ENCODE assay signal across 19 mouse cellular contexts in the genomic region with DNA sequence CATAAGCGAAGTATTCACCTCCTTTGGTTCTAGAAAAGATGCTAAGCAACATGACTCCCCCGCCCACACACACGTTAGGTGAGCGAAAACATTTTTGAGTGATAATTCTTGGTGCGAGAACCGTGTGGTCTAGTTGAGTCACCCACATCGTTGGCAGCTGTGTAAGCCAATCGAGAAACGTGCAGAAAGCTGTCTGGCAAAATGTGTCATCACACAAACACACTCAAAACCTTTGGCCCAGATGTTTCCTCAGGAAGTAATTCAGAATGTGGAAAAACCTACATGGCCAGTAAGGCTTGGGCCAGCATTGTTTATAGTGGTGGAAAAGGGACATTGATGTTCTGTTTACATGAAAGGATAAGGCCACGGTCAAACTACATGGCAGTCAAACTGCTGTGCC. TPM values are rescaled to one million over a fixed set of nuclear protein-coding genes. Genes with fewer than 3 reads are reported as not detected.
DNase-seq lines count a peak whose midpoint lies in the region; ATAC-seq lines count a peak whose summit lies in the region.
"Had no signal": no experiment of that assay in that cellular context is flagged by ENCODE, and none has a peak within 500 bp of the region (broad histone marks: within the 10 kb centered on the region; RNA-seq: fewer than 3 reads in every experiment).

No protein-coding gene starts in this region.

- 55% methylated on average over 10 of the region's 10 CpGs for WGBS in heart, embryonic 12.5 days
- 36% methylated on average over 10 of the region's 10 CpGs for WGBS in macrophage (ENCODE audit: missing documents)

- H3K79me2 ChIP-seq in macrophage (ENCODE audit: inconsistent target) = no peaks in the 10 kb centered on the region

- no peak overlapping the region for H3K4me3 ChIP-seq in heart, embryonic 12.5 days
- H3K4me3 ChIP-seq in macrophage (ENCODE audit: inconsistent target) = no peak overlapping the region
- H3K4me3 ChIP-seq: embryonic facial prominence, embryonic 10.5 days; midbrain, embryonic 10.5 days had no signal

- no peaks in the 10 kb centered on the region for H3K9me3 ChIP-seq in heart, embryonic 12.5 days (replicated peaks)
- H3K9me3 ChIP-seq: embryonic facial prominence, embryonic 10.5 days; midbrain, embryonic 10.5 days had no signal

- H3K27ac ChIP-seq in heart, embryonic 12.5 days (ENCODE audit: poor library complexity, severe bottlenecking) = no peak overlapping the region
- peak overlapping the region; percentile 8; the same call in 1 of the 2 replicates for H3K27ac ChIP-seq in macrophage
- H3K27ac ChIP-seq: embryonic facial prominence, embryonic 10.5 days; liver, embryonic 14.5 days; midbrain, embryonic 10.5 days had no signal

- H3K4me2 ChIP-seq in heart, embryonic 12.5 days = no peak overlapping the region

- H3K4me1 ChIP-seq in heart, embryonic 12.5 days (replicated peaks) = peaks cover 12% of the 10 kb centered on the region

- no peak overlapping the region for H3K9ac ChIP-seq in heart, embryonic 12.5 days
- H3K9ac ChIP-seq: liver, embryonic 14.5 days had no signal

- no peaks in the 10 kb centered on the region for H3K36me3 ChIP-seq in heart, embryonic 12.5 days
- H3K36me3 ChIP-seq in macrophage (ENCODE audit: inconsistent target) = no peaks in the 10 kb centered on the region
- H3K36me3 ChIP-seq: embryonic facial prominence, embryonic 10.5 days; midbrain, embryonic 10.5 days had no signal

- H3K27me3 ChIP-seq in heart, embryonic 12.5 days (replicated peaks) = no peaks in the 10 kb centered on the region

- ATAC-seq in heart, embryonic 12.5 days (ENCODE audit: insufficient number of reproducible peaks, low FRiP score) = no peak

- peak; percentile 89 for DNase-seq in heart, adult 11 months
- DNase-seq in lung, postnatal 10 days = peak; percentile 52
- no peak for DNase-seq in lung, postnatal 14 days
- DNase-seq in brain, adult 2 months (ENCODE audit: low read depth, low spot score) = peak; percentile 50
- DNase-seq in frontal cortex, postnatal 14 days (ENCODE audit: low spot score in 2 of 2) = no peak
- DNase-seq in layer of hippocampus, postnatal 25 days (ENCODE audit: extremely low spot score in 1 of 2, low spot score in 1 of 2) = no peak
- DNase-seq: adrenal gland, postnatal 25 days; cerebellum, postnatal 25 days; gastrocnemius, postnatal 36 days; kidney, adult 9 months had no signal

RNA-seq across cellular contexts. Expression of a gene that starts 28.0 kb away (rescaled TPM):
- polyA plus RNA-seq in heart, embryonic 12.5 days (2016; fragmentation: Nextera tagmentation; extraction: Ambion mirVana) = not detected in 2 replicates
- total RNA-seq in macrophage (2018; cell fraction: chromatin; rRNA removed) = not detected
- total RNA-seq in macrophage (2018; cell fraction: cytosol; rRNA removed) = not detected
- total RNA-seq in macrophage (2018; cell fraction: nucleus; rRNA removed) = not detected
- not detected in 3 replicates for polyA plus RNA-seq in macrophage (2018)
- not detected for total RNA-seq in layer of hippocampus, postnatal 25 days (2021)
- total RNA-seq: adrenal gland, postnatal 25 days; layer of hippocampus, adult 18-20 months; MEL; neutrophil, adult 5-6 weeks had no signal
- polyA plus RNA-seq: heart, embryonic 16.5 days; midbrain, embryonic 10.5 days had no signal

RNA-seq across cellular contexts. Expression of a gene that starts 45.3 kb away (rescaled TPM):
- 33.9 and 34.6 TPM in 2 replicates for polyA plus RNA-seq in heart, embryonic 12.5 days (2016; fragmentation: Nextera tagmentation; extraction: Ambion mirVana)
- 10 to 100 TPM in 12 of 26 experiments, 1 to 10 TPM in 12, under 1 TPM in 2; 0.56 to 30.2 (median 8.8) TPM for total RNA-seq in macrophage (2018; cell fraction: chromatin; rRNA removed)
- 10 to 100 TPM in 16 of 26 experiments, 1 to 10 TPM in 10; 4.5 to 24.4 (median 12.2) TPM for total RNA-seq in macrophage (2018; cell fraction: cytosol; rRNA removed)
- 10 to 100 TPM in 12 of 26 experiments, 1 to 10 TPM in 14; 1.8 to 42.8 (median 9.8) TPM for total RNA-seq in macrophage (2018; cell fraction: nucleus; rRNA removed)
- 10.8 to 12.0 TPM (median 11.9 TPM) in 3 replicates for polyA plus RNA-seq in macrophage (2018)
- total RNA-seq in layer of hippocampus, postnatal 25 days (2021) = 10 to 100 TPM; 17.8 to 17.9 TPM

Comparison
In these comparisons a context has a peak if more than half of its experiments do, and no peak if none do; other contexts are left out.
1. DNase-seq: peak in heart, adult 11 months (single experiment), lung, postnatal 10 days (single experiment) and brain, adult 2 months (single experiment); none in lung, postnatal 14 days (single experiment), frontal cortex, postnatal 14 days (0 of 2) and layer of hippocampus, postnatal 25 days (0 of 2).